Mouse (Mus musculus): Measurements from ENCODE around the gene Ush1c. TPM values are rescaled to one million over a fixed set of nuclear protein-coding genes. Genes with fewer than 3 reads are reported as not detected.
"Not testable (repeated sequence)": the region's sequence is repeated elsewhere in the genome, so short reads cannot be mapped to it uniquely, and the experiment has no call there.

Ush1c gene
- total RNA-seq, 4 experiments from 2014 or later = 0.24 to 0.79 TPM; not detected in 2

- DNase-seq (ENCODE audit: low spot score in 2 of 2) = no peak
Measured at GRCm38 (mm10) chr7:46204775-46205174, 33.5 kb downstream of the Ush1c start.

GRCm38 (mm10) chr7:46204046-46204471, 34.2 kb downstream of the Ush1c start:
- DNase-seq (ENCODE audit: low spot score in 2 of 2) = peak; percentile 30 to 41

DNA sequence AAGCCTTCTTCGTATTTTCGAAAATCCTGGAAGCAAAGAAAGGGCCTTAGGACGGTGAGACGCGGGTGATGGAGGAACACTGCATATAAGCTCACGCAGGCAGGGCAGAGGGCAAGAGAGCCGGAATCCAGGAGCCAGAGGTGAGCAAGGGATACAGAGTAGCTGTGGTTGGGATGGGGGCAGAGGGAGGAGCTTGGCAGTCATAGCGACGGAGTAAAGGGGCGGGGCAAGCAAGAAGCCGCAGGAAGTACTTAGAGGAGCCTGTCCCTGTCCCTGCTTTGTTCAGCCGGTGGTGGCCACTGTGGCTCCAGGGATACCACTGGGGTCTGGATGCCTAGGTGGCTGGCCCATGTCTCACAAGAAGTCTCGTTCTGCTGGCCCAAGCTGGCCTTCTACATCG, 36.7 kb downstream of the Ush1c start:
- DNase-seq (ENCODE audit: low spot score in 2 of 2) = no peak

DNA sequence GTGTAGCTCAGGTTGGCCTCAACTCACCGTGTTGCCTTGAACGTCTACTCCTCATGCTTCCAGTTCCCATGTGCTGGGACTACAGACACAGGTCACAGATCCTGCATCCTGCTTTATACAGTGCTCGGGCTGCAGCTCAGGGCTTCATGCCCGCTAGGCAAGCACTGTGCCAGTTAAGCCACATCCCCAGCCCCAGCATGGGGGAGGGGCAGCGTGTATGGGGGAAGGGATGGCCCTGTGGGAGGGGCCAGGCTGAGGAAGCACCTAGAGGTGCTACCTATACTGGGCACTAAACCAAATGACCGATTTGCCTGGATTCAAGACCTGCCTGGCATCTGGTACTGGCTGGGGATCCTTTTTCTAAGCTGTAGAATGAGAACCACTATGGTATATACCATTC, 38.3 kb downstream of the Ush1c start:
- DNase-seq (ENCODE audit: low spot score in 2 of 2) = no peak

- DNase-seq (ENCODE audit: low spot score in 2 of 2) = no peak
Measured at GRCm38 (mm10) chr7:46195356-46195755, 42.9 kb downstream of the Ush1c start.

DNA sequence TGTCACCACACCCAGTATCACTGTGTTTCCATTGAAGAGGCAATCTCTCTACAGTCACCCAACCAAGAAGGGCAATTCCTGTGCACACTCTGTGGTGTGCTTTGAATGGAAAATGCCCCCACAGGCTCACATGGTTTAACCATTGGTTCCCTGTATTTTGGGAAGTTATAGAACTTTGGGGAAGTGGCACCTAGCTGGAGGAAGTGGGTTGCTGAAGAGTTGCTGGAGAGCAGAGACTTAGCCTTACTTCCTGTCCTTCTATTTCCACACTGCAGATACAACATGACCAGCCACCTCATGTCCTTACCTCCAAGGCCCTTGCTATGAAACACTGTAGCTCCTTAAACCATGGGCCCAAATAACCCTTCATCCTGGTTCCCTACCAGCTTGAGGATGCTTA, 54.1 kb downstream of the Ush1c start:
- no peak for DNase-seq (ENCODE audit: low spot score in 2 of 2)

- no peak for DNase-seq (ENCODE audit: low spot score in 2 of 2)
Measured at GRCm38 (mm10) chr7:46181590-46181989, 56.7 kb downstream of the Ush1c start.

DNA sequence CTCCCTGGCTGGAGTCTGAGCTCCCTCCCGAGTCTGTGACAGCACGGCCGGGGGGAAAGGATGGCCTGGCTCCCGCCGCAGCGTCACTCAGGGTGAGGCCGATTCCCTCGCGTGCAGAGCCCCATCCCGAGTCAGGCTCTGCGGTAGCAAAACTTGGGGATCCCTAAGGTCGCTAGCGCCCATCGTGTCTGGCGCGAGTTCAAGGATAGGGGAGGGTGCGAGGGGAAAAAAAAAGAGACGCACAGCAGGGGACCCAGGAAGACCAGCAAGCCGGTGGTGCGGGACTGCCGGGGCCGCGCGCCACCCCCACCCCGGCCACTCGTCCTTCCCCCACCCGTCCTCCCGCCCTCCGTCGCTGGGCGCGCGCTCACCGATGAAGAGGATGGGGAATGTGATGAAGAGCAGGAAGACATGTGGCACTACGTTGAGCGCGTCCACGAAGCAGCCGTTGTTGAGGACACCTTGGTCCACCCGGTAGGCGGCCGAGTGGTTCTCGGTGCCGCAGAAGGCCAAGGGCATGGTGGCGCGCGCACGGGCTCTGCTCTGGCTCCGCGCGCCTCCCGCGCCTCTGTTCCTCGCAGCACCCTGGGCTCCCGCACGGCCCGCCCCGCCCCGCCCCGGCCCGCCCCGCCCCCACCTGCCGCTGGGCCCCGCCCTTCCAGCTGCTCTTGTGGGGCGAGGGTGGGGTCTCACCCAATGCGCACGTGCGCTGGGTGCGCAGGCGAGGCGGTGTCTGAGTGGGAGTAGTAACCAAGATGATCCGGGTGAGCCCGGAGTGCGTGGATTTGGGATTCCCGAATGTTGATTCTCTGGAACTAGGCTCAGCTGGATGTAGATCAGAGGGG, 58.6 kb downstream of the Ush1c start, which contains the start of gene Abcc8:
Gene Abcc8 (minus strand): TSS at position 603 of the 845 bp plus-strand sequence.
- DNase-seq (ENCODE audit: low spot score in 2 of 2) = peak; percentile 33 to 44

- not testable (repeated sequence) for DNase-seq (ENCODE audit: low spot score in 2 of 2)
Measured at GRCm38 (mm10) chr7:46168980-46169379, 69.3 kb downstream of the Ush1c start.

DNA sequence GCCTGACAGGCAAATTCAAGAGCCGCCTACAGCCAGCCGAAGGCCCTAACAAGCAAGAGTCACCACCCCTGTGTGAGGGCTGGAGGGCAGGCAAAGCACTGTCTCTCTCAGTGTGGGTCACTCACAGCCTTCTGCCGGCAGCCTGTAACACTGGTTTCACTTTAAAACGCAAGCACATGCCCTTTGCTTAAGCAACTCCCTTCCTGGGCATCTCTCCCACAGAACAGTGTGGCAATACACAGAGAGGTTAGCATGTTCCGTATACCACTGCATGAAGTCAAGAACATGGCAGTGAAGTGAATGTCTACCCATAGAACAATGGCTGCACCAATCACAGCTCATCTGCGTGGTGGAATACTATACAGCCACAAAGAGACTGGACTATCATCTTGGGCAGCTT, 69.9 kb downstream of the Ush1c start:
- DNase-seq (ENCODE audit: low spot score in 2 of 2) = no peak

DNA sequence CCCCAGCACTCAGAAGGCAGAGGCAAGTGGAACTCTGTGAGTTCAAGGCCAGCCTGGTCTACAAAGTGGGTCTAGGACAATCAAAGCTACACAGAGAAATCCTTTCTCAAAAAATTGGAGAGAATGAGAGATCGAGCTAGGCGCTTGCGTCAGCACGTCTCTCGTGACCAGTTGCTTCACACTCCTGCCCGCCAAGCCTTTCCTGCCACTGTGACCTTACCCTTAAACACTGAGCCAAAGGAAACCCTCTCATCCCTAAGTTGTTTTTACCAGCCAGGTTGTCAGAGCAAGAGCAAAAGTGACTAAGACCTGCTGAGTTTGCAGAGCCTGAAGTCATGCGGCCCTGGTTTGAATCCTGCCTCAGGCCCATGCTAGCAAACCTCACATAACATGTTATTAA, 70.4 kb downstream of the Ush1c start:
- DNase-seq (ENCODE audit: low spot score in 2 of 2) = no peak

DNA sequence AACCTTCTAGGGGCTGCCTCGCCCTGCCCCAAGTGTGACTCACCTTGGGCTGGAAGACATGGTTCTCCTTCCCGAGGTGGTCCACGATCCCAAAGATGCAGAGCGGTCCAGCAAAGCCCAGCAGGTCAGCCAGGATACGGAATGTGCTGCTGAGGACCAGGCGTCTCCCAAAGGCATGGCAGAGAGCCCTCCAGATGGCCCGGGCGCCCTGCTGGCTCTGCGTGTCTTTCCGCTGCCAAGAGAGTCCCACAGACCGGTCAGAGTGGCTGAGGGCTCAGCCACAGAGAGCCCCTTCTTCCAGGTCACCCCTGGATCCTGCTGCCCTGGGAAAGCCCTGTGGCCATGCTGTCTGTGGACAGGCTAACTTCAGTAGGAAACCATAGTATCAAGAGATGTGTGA, 72.4 kb downstream of the Ush1c start:
- no peak for DNase-seq (ENCODE audit: low spot score in 2 of 2)

DNA sequence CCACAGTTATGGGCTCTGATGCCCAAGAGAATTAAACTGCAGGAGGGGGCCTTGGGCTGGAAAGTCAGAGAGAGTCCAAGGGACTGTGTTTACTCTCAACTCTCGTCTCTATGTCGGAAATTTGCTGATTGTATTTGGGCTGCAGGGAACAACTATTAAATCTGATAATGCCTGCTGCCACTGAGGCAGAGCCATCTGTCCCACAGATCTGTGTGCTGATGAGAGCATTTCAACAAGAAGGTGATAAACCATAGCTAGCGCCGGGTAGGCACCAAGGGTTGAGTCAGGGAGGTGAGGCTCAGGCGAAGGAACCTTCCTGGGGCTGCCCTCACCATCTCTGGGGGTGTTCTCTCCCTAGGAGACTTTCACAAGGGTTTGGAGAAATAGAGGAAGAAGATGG, 75.6 kb downstream of the Ush1c start:
- no peak for DNase-seq (ENCODE audit: low spot score in 2 of 2)

GRCm38 (mm10) chr7:46162132-46162727, 76.1 kb downstream of the Ush1c start:
- no peak for DNase-seq (ENCODE audit: low spot score in 2 of 2)

DNA sequence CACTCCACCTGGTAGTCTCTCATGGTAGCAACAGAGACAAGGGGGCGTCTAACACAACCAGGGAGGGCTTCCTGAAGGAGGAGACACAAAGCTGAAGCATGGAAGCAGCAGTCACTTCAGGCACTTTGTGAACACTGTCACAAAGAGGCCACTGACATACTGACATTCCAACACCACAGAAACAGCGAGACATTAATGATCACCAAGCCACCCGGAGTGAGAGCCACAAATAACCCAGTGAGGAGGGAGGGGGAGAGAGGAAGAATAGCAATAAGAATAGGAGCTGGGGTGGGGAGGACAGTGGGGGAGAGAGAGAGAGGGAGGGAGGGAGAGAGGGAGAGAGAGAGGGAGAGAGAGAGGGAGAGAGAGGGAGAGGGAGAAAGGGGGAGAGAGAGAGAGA, 76.7 kb downstream of the Ush1c start:
- DNase-seq (ENCODE audit: low spot score in 2 of 2) = no peak

DNA sequence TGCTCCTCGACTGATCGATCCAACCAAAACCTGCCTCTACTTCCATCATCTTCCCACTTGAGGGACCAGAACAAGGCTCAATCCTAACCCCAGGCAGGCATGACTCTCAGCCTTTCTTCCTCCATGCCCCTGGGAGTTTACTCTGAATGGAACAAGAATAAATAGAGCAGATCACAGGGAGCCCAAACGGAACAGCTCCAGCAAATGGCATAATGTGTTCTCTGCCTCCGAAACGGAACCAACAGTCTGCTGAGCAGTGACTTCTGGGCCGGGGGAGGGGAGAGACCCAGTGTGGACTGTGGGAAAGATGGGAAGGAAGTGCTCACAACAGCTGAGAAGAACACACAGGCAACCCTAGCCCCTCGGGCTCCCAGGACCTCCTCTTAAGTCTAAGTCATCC, 80.6 kb downstream of the Ush1c start:
- DNase-seq (ENCODE audit: low spot score in 2 of 2) = no peak

DNA sequence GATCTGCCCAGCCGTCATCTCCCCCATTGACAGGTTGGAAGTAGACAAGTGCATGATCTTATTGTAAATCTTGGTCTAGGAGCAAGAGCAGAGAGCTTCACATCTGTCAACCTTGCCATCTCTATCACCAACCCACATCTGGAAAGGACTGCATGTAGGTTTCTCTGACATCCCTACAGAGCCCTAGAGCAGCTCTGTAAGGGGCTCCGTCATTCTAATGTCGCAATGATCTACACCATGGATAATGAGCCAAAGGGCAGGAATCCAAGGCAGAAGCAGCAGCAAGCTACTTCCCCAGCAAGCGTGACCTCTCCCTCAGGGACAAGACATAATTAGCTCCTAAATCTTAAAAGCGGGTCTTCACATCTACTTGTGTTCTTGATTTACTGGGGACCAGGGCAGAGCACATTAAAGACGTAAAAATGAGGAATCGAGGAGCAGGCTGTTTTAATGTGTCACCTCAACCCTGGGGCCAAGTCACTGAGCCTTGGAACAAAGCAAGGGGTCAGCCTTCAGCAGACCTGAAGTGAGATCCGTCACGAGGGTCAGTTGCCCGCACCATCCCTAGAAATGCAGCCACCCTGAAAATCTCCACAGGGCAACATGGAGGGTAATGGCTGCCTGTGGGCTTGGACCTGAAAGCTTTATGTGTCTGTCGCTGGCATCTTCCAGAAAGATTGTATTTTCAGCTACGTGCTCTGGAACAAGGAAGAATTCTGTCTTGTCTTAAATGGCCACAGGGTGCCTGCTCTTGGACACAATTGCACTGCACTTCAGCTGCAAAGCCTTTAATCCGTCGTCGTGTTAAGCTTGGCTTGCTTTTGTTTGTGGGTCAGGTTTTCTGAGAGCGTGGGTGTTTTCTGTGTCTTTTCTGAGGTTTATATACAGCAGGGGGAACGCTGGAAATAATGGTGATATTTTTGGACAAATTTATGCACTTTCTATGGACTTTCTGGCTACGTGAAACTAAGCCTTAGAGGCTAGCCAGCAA, 83.5 kb downstream of the Ush1c start:
- DNase-seq (ENCODE audit: low spot score in 2 of 2) = no peak

DNA sequence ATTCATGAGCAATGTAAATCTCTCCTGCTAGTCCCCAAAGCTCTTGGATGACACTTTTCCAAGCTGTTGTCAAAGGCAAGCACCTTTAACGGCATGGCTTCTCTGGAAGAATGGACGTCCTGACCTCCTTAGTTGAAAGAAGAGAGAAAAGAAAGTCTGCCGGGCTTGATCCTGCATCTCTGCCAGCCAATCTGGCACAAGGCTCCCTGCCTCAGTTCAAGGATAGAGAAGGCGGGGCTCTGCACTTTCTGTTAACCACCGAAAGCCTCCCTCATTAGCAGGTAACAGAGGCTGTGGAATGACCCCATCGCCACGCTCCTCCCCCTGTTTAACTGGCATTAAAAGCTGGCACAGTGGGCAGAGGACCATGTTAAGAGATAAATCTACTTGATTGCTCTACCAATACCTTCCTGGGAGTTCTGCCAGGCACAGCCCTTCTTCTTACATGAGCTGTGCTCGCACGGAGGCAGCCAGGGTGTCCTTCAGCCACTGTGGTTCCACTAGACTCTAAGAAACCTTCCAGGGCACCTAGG, 85.4 kb downstream of the Ush1c start:
- DNase-seq (ENCODE audit: low spot score in 2 of 2) = no peak

GRCm38 (mm10) chr7:46147417-46147816, 90.9 kb downstream of the Ush1c start:
- no peak for DNase-seq (ENCODE audit: low spot score in 2 of 2)

DNA sequence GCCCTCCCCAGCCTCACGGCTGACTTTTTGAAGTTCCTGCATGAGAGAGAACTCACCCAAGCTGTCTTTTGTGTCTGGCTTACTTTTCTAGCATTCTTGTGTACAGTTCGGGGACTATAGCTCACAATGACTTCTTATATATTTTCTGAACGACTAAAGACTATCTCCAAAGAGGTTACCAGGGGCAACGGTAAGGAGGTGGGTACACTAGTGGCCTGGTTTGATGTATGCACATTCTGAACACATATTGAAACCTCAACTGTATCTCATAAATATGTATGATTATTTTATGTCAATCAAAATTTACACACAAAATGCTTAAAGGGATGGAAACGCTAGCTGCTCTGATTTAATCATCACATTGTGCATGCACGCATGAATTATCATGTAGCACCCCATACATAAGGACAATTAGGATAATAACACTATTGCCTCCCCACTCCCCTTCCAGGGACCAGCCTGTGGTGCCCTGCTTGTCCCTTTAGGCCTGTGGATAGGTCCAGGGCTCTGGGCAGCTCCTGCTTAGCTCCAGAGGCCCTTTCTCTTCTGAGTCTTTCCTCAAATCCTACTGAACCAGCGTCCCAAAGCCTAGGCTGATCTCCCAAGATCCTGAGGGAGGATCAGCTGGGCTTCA, 91.5 kb downstream of the Ush1c start:
- DNase-seq (ENCODE audit: low spot score in 2 of 2) = no peak
